Comparison of ENCODE assay signal across 12 mouse cellular contexts in the genomic region with DNA sequence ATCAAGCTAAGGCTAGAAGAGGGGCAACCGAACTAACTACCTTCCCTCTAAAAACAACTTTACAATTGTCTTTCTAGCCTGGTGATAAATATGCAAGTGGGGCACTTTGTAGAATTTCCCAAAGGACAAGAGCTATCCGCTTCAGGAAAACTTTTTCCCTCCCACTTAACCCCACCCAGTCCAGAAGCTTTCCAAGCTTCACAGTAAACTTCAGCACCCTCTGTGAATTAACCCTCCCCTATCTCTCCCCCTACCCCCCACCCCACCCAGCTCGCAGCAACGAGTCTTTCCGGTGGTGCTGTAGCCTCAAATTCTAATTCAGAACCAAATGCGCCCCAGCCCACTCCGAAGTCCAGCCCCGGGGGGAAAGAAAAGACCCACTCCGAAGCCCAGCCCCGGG. TPM values are rescaled to one million over a fixed set of nuclear protein-coding genes. Genes with fewer than 3 reads are reported as not detected.
A peak's percentile ranks its signal among the peaks of the same experiment; 100 is the strongest.
DNase-seq lines count a peak whose midpoint lies in the region; ATAC-seq and TF ChIP-seq lines count a peak whose summit lies in the region.
"Had no signal": no experiment of that assay in that cellular context is flagged by ENCODE, and none has a peak within 500 bp of the region (broad histone marks: within the 10 kb centered on the region; RNA-seq: fewer than 3 reads in every experiment).

No protein-coding gene starts in this region.

- no peak overlapping the region for H3K27ac ChIP-seq in forebrain, embryonic 12.5 days
- no peak overlapping the region for H3K27ac ChIP-seq in forebrain, embryonic 15.5 days (replicated peaks)
- no peak overlapping the region for H3K27ac ChIP-seq in liver, embryonic 11.5 days (ENCODE audit: low read depth, low read length)
- H3K27ac ChIP-seq in embryonic facial prominence, embryonic 12.5 days: no peak overlapping the region
- H3K27ac ChIP-seq in liver, postnatal 0 days (ENCODE audit: low read depth): no peak overlapping the region
- H3K27ac ChIP-seq: liver, embryonic 13.5 days had no signal

- H3K4me2 ChIP-seq in forebrain, embryonic 12.5 days: peak overlapping the region; percentile 3; the same call in 1 of the 2 replicates
- H3K4me2 ChIP-seq in forebrain, embryonic 15.5 days (replicated peaks): no peak overlapping the region
- peak overlapping the region; percentile 63 for H3K4me2 ChIP-seq in liver, embryonic 11.5 days
- H3K4me2 ChIP-seq in embryonic facial prominence, embryonic 12.5 days (replicated peaks): peak overlapping the region; percentile 24; the same call in 1 of the 2 replicates
- peak overlapping the region; percentile 7; the same call in 1 of the 2 replicates for H3K4me2 ChIP-seq in liver, postnatal 0 days (ENCODE audit: low read depth, low read length)
- H3K4me2 ChIP-seq: liver, embryonic 13.5 days had no signal

- WGBS in forebrain, embryonic 12.5 days: 5% methylated on average over 9 of the region's 10 CpGs
- WGBS in forebrain, embryonic 15.5 days: 4% methylated on average over 10 of the region's 10 CpGs
- WGBS in liver, embryonic 11.5 days: 7% methylated on average over 8 of the region's 10 CpGs
- WGBS in embryonic facial prominence, embryonic 12.5 days: 3% methylated on average over 8 of the region's 10 CpGs
- 9% methylated on average over 7 of the region's 10 CpGs for WGBS in liver, postnatal 0 days (ENCODE audit: insufficient replicate concordance)

- DNase-seq in liver, embryonic 11.5 days (ENCODE audit: low spot score): no peak
- DNase-seq in liver: no peak
- no peak for DNase-seq in liver, postnatal 0 days
- DNase-seq in right cerebral cortex, adult 2 months (ENCODE audit: low spot score in 2 of 2): no peak
- no peak for DNase-seq in embryo, embryonic 9.5 days (ENCODE audit: extremely low spot score)
- DNase-seq: adrenal gland, postnatal 36 days; cerebellum, adult 18-20 months; liver, embryonic 13.5 days had no signal

- ATAC-seq in forebrain, embryonic 12.5 days (ENCODE audit: low FRiP score): no peak
- ATAC-seq in forebrain, embryonic 15.5 days (replicated peaks): no peak
- no peak for ATAC-seq in liver, embryonic 11.5 days (replicated peaks; ENCODE audit: low FRiP score)
- ATAC-seq in embryonic facial prominence, embryonic 12.5 days (ENCODE audit: insufficient number of reproducible peaks, insufficient read depth, low FRiP score, low TSS enrichment): no peak
- ATAC-seq in liver, postnatal 0 days: no peak

- no peak overlapping the region for H3K9ac ChIP-seq in forebrain, embryonic 12.5 days
- no peak overlapping the region for H3K9ac ChIP-seq in forebrain, embryonic 15.5 days (replicated peaks)
- H3K9ac ChIP-seq in liver, embryonic 11.5 days (ENCODE audit: low read depth, low read length): no peak overlapping the region
- no peak overlapping the region for H3K9ac ChIP-seq in embryonic facial prominence, embryonic 12.5 days
- H3K9ac ChIP-seq in liver, postnatal 0 days (replicated peaks): no peak overlapping the region
- H3K9ac ChIP-seq: liver, embryonic 13.5 days had no signal

- TF ChIP-seq EP300 in liver, postnatal 0 days (IDR thresholded peaks at IDR 0.05; ENCODE audit: low read depth): no peak

- H3K4me3 ChIP-seq in forebrain, embryonic 12.5 days (replicated peaks): no peak overlapping the region
- no peak overlapping the region for H3K4me3 ChIP-seq in forebrain, embryonic 15.5 days
- no peak overlapping the region for H3K4me3 ChIP-seq in liver, embryonic 11.5 days (ENCODE audit: low read depth, low read length)
- no peak overlapping the region for H3K4me3 ChIP-seq in embryonic facial prominence, embryonic 12.5 days
- no peak overlapping the region for H3K4me3 ChIP-seq in liver, postnatal 0 days (ENCODE audit: low read depth, low read length)

- TF ChIP-seq CTCF in liver, postnatal 0 days (IDR thresholded peaks at IDR 0.05; ENCODE audit: low read depth): no peak

- H3K27me3 ChIP-seq in forebrain, embryonic 12.5 days: peaks cover 72% of the 10 kb centered on the region
- peaks cover 61% of the 10 kb centered on the region for H3K27me3 ChIP-seq in forebrain, embryonic 15.5 days
- peaks cover 61% of the 10 kb centered on the region for H3K27me3 ChIP-seq in liver, embryonic 11.5 days (replicated peaks; ENCODE audit: control insufficient read depth, insufficient read depth, low read length)
- peaks cover 74% of the 10 kb centered on the region for H3K27me3 ChIP-seq in embryonic facial prominence, embryonic 12.5 days
- peaks cover 62% of the 10 kb centered on the region for H3K27me3 ChIP-seq in liver, postnatal 0 days (ENCODE audit: insufficient read depth, low read length)

- no peaks in the 10 kb centered on the region for H3K36me3 ChIP-seq in forebrain, embryonic 12.5 days (replicated peaks)
- H3K36me3 ChIP-seq in forebrain, embryonic 15.5 days: no peaks in the 10 kb centered on the region
- no peaks in the 10 kb centered on the region for H3K36me3 ChIP-seq in liver, embryonic 11.5 days (ENCODE audit: control insufficient read depth, insufficient read depth, low read length)
- no peaks in the 10 kb centered on the region for H3K36me3 ChIP-seq in embryonic facial prominence, embryonic 12.5 days
- no peaks in the 10 kb centered on the region for H3K36me3 ChIP-seq in liver, postnatal 0 days (replicated peaks; ENCODE audit: insufficient read depth, low read length)
- H3K36me3 ChIP-seq: liver, embryonic 13.5 days had no signal

- H3K4me1 ChIP-seq in forebrain, embryonic 12.5 days: peaks cover 35% of the 10 kb centered on the region
- H3K4me1 ChIP-seq in forebrain, embryonic 15.5 days: peaks cover 32% of the 10 kb centered on the region
- H3K4me1 ChIP-seq in liver, embryonic 11.5 days (replicated peaks; ENCODE audit: control insufficient read depth, insufficient read depth, low read length): peaks cover 11% of the 10 kb centered on the region; the same call in 1 of the 2 replicates
- H3K4me1 ChIP-seq in embryonic facial prominence, embryonic 12.5 days: peaks cover 25% of the 10 kb centered on the region
- peaks cover 19% of the 10 kb centered on the region for H3K4me1 ChIP-seq in liver, postnatal 0 days (ENCODE audit: insufficient read depth)

- no peaks in the 10 kb centered on the region for H3K9me3 ChIP-seq in forebrain, embryonic 12.5 days
- H3K9me3 ChIP-seq in forebrain, embryonic 15.5 days: no peaks in the 10 kb centered on the region
- no peaks in the 10 kb centered on the region for H3K9me3 ChIP-seq in liver, embryonic 11.5 days (ENCODE audit: control insufficient read depth, low read length)
- H3K9me3 ChIP-seq in embryonic facial prominence, embryonic 12.5 days: no peaks in the 10 kb centered on the region
- H3K9me3 ChIP-seq in liver, postnatal 0 days (ENCODE audit: low read length): no peaks in the 10 kb centered on the region
- H3K9me3 ChIP-seq: liver, embryonic 13.5 days had no signal

RNA-seq across cellular contexts. Expression of a gene that starts 2.5 kb away (rescaled TPM):
- polyA plus RNA-seq in forebrain, embryonic 12.5 days (2016; fragmentation: Nextera tagmentation; extraction: Ambion mirVana): 0.13 and 0.17 TPM in 2 replicates
- not detected in 2 replicates for polyA plus RNA-seq in forebrain, embryonic 15.5 days (2015; fragmentation: Nextera tagmentation; extraction: Ambion mirVana)
- 0.14 TPM in 1 of 2 replicates, not detected in the other for polyA plus RNA-seq in liver, embryonic 11.5 days (2014; fragmentation: Nextera tagmentation; extraction: Ambion mirVana)
- 1.1 and 1.6 TPM in 2 replicates for polyA plus RNA-seq in embryonic facial prominence, embryonic 12.5 days (2016; fragmentation: Nextera tagmentation; extraction: Ambion mirVana)
- 0.09 and 0.25 TPM in 2 replicates for polyA plus RNA-seq in liver, postnatal 0 days (2015; fragmentation: Nextera tagmentation; extraction: Ambion mirVana)
- polyA plus RNA-seq: heart, postnatal 0 days; liver, embryonic 13.5 days had no signal

RNA-seq across cellular contexts. Expression of a gene that starts 39.3 kb away (rescaled TPM):
- polyA plus RNA-seq in forebrain, embryonic 12.5 days (2016; fragmentation: Nextera tagmentation; extraction: Ambion mirVana): 41.2 and 42.9 TPM in 2 replicates
- 28.3 and 28.6 TPM in 2 replicates for polyA plus RNA-seq in forebrain, embryonic 15.5 days (2015; fragmentation: Nextera tagmentation; extraction: Ambion mirVana)
- 33.5 and 34.8 TPM in 2 replicates for polyA plus RNA-seq in liver, embryonic 11.5 days (2014; fragmentation: Nextera tagmentation; extraction: Ambion mirVana)
- polyA plus RNA-seq in embryonic facial prominence, embryonic 12.5 days (2016; fragmentation: Nextera tagmentation; extraction: Ambion mirVana): 51.3 and 53.3 TPM in 2 replicates
- polyA plus RNA-seq in liver, postnatal 0 days (2015; fragmentation: Nextera tagmentation; extraction: Ambion mirVana): 10.2 and 12.3 TPM in 2 replicates

RNA-seq across cellular contexts. Expression of a gene that starts 39.3 kb away (rescaled TPM):
- 0.49 and 2.3 TPM in 2 replicates for polyA plus RNA-seq in forebrain, embryonic 12.5 days (2016; fragmentation: Nextera tagmentation; extraction: Ambion mirVana)
- 1.6 TPM in 1 of 2 replicates, not detected in the other for polyA plus RNA-seq in forebrain, embryonic 15.5 days (2015; fragmentation: Nextera tagmentation; extraction: Ambion mirVana)
- 0.40 and 0.80 TPM in 2 replicates for polyA plus RNA-seq in liver, embryonic 11.5 days (2014; fragmentation: Nextera tagmentation; extraction: Ambion mirVana)
- polyA plus RNA-seq in embryonic facial prominence, embryonic 12.5 days (2016; fragmentation: Nextera tagmentation; extraction: Ambion mirVana): not detected in 2 replicates
- polyA plus RNA-seq in liver, postnatal 0 days (2015; fragmentation: Nextera tagmentation; extraction: Ambion mirVana): 1.6 and 2.2 TPM in 2 replicates

RNA-seq across cellular contexts. Expression of a gene that starts 58.7 kb away (rescaled TPM):
- 93.7 and 98.9 TPM in 2 replicates for polyA plus RNA-seq in forebrain, embryonic 12.5 days (2016; fragmentation: Nextera tagmentation; extraction: Ambion mirVana)
- 58.8 and 62.4 TPM in 2 replicates for polyA plus RNA-seq in forebrain, embryonic 15.5 days (2015; fragmentation: Nextera tagmentation; extraction: Ambion mirVana)
- 168 and 171 TPM in 2 replicates for polyA plus RNA-seq in liver, embryonic 11.5 days (2014; fragmentation: Nextera tagmentation; extraction: Ambion mirVana)
- polyA plus RNA-seq in embryonic facial prominence, embryonic 12.5 days (2016; fragmentation: Nextera tagmentation; extraction: Ambion mirVana): 132 and 140 TPM in 2 replicates
- 47.9 and 49.2 TPM in 2 replicates for polyA plus RNA-seq in liver, postnatal 0 days (2015; fragmentation: Nextera tagmentation; extraction: Ambion mirVana)

RNA-seq across cellular contexts. Expression of a gene that starts 59.0 kb away (rescaled TPM):
- polyA plus RNA-seq in forebrain, embryonic 12.5 days (2016; fragmentation: Nextera tagmentation; extraction: Ambion mirVana): 17.5 and 17.9 TPM in 2 replicates
- polyA plus RNA-seq in forebrain, embryonic 15.5 days (2015; fragmentation: Nextera tagmentation; extraction: Ambion mirVana): 10.9 and 12.8 TPM in 2 replicates
- polyA plus RNA-seq in liver, embryonic 11.5 days (2014; fragmentation: Nextera tagmentation; extraction: Ambion mirVana): 26.0 and 26.6 TPM in 2 replicates
- polyA plus RNA-seq in embryonic facial prominence, embryonic 12.5 days (2016; fragmentation: Nextera tagmentation; extraction: Ambion mirVana): 19.4 and 19.8 TPM in 2 replicates
- polyA plus RNA-seq in liver, postnatal 0 days (2015; fragmentation: Nextera tagmentation; extraction: Ambion mirVana): 4.4 and 5.4 TPM in 2 replicates
